Mouse (Mus musculus) G1E (cell line): ENCODE measurements around the gene Lin54.

ENCODE experiments used
- CTCF ChIP-seq: IDR thresholded peaks from 2 replicates; pipeline ENCODE4 v1.5.1; 2012; ENCODE audit warnings: low read depth, low read length, inconsistent platforms, mixed read lengths
- GATA1 ChIP-seq: IDR thresholded peaks from 2 replicates; pipeline ENCODE4 v1.6.1; 2012; ENCODE audit warnings: borderline replicate concordance, low read length, inconsistent platforms, mixed read lengths
- GATA2 ChIP-seq: IDR thresholded peaks from 2 replicates; pipeline ENCODE4 v1.6.1; 2012; ENCODE audit warnings: low read depth, low read length, inconsistent platforms, borderline replicate concordance
- POLR2AphosphoS5 ChIP-seq: IDR thresholded peaks from 2 replicates; pipeline ENCODE4 v1.6.1; 2012; ENCODE audit warnings: low read depth, low read length, inconsistent platforms; ENCODE audit not compliant: insufficient replicate concordance

- no peak for TF ChIP-seq GATA1
- TF ChIP-seq CTCF, result no peak
- TF ChIP-seq GATA2, result no peak
- TF ChIP-seq POLR2AphosphoS5, result no peak
Measured at GRCm38 (mm10) chr5:100459468-100459867, 41.0 kb downstream of the Lin54 start.
